30 mouse cellular contexts compared by ENCODE assay signal in the genomic region with DNA sequence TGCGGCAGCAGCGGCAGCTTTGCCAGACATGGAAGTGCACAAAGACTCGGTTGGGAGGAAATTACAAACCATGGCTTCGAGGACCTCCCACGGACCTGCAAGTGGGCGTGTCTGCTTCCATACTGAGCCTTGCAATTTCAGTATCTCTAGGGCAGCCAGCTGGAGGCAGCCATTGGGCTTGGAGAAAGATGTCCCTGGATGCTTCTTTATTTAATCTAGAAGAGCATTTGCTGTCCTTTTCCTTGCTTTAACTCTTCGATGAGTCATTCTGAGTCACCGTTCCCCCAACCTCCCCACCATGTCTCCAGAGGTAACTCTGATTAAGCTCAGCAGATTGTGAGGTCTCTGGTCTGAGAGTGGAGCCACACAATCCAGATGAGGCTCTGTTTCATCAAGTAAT.
A peak's percentile ranks its signal among the peaks of the same experiment; 100 is the strongest.
DNase-seq lines count a peak whose midpoint lies in the region; ATAC-seq and TF ChIP-seq lines count a peak whose summit lies in the region.
"Had no signal": no experiment of that assay in that cellular context is flagged by ENCODE, and none has a peak within 500 bp of the region (broad histone marks: within the 10 kb centered on the region; RNA-seq: fewer than 3 reads in every experiment).

No protein-coding gene starts in this region.

- no peak overlapping the region for H3K9ac ChIP-seq in forebrain, postnatal 0 days
- H3K9ac ChIP-seq: embryonic facial prominence, embryonic 15.5 days; forebrain, embryonic 13.5 days; heart, embryonic 13.5 days; liver, embryonic 14.5 days had no signal

- no peaks in the 10 kb centered on the region for H3K9me3 ChIP-seq in forebrain, postnatal 0 days (ENCODE audit: low read length)
- H3K9me3 ChIP-seq: embryonic facial prominence, embryonic 15.5 days; forebrain, embryonic 13.5 days; heart, embryonic 13.5 days had no signal

- H3K27me3 ChIP-seq in forebrain, postnatal 0 days (ENCODE audit: insufficient read depth, low read length) = no peaks in the 10 kb centered on the region
- H3K27me3 ChIP-seq: embryonic facial prominence, embryonic 15.5 days; forebrain, embryonic 13.5 days; heart, embryonic 13.5 days; Patski had no signal

- peak; percentile 88 for ATAC-seq in frontal cortex, adult (ENCODE audit: low TSS enrichment)
- no peak for ATAC-seq in forebrain, postnatal 0 days
- ATAC-seq: forebrain, embryonic 13.5 days; hindbrain, embryonic 16.5 days; Patski had no signal

- H3K4me2 ChIP-seq in forebrain, postnatal 0 days (ENCODE audit: low read depth) = no peak overlapping the region
- H3K4me2 ChIP-seq: embryonic facial prominence, embryonic 15.5 days; forebrain, embryonic 13.5 days; heart, embryonic 13.5 days had no signal

- no peaks in the 10 kb centered on the region for H3K36me3 ChIP-seq in forebrain, postnatal 0 days (ENCODE audit: insufficient read depth)
- H3K36me3 ChIP-seq: embryonic facial prominence, embryonic 15.5 days; G1E; heart, embryonic 13.5 days had no signal

- no peak for TF ChIP-seq CTCF in forebrain, postnatal 0 days (IDR thresholded peaks at IDR 0.05; ENCODE audit: low read depth)

- intact Hi-C loops in left cerebral cortex, postnatal 14 days (cut with DNase I) = no loop called here

- H3K4me1 ChIP-seq in forebrain, postnatal 0 days (ENCODE audit: insufficient read depth) = no peaks in the 10 kb centered on the region
- H3K4me1 ChIP-seq: embryonic facial prominence, embryonic 15.5 days; forebrain, embryonic 13.5 days; heart, embryonic 13.5 days had no signal

- H3K27ac ChIP-seq in forebrain, postnatal 0 days (ENCODE audit: low read depth, low read length) = no peak overlapping the region
- H3K27ac ChIP-seq: embryonic facial prominence, embryonic 15.5 days; forebrain, embryonic 13.5 days; heart, adult 2 months; heart, embryonic 13.5 days; layer of hippocampus, adult 2 months; liver, embryonic 14.5 days had no signal

- 75% methylated on average over 8 of the region's 8 CpGs for WGBS in forebrain, postnatal 0 days

- peak; percentile 22 for DNase-seq in right cerebral cortex, postnatal 25 days
- no peak for DNase-seq in right cerebral cortex, postnatal 10 days (ENCODE audit: low spot score in 2 of 2)
- peak; percentile 23 to 33 for DNase-seq in left cerebral cortex, postnatal 14 days (ENCODE audit: low spot score in 2 of 2)
- no peak for DNase-seq in forebrain, postnatal 0 days
- no peak for DNase-seq in lung, postnatal 4 days
- DNase-seq in cerebellum, adult 9-11 months = no peak
- DNase-seq: adrenal gland, postnatal 10 days; cerebellum, adult 11 months; cerebellum, postnatal 14 days; heart, adult 2 months; heart, postnatal 10 days; kidney, adult 2 months; kidney, postnatal 36 days; liver; lung, adult 2 months; lung, postnatal 10 days; midbrain, embryonic 14.5 days; retina, postnatal 1 day; spleen, adult 18-20 months; thymus, adult 18-20 months; thymus, postnatal 25 days had no signal

- H3K4me3 ChIP-seq in forebrain, postnatal 0 days (ENCODE audit: low read depth, low read length) = no peak overlapping the region
- H3K4me3 ChIP-seq: embryonic facial prominence, embryonic 15.5 days; forebrain, embryonic 13.5 days; heart, adult 2 months; heart, embryonic 13.5 days; layer of hippocampus, adult 2 months had no signal

Comparison
In these comparisons a context has a peak if more than half of its experiments do, and no peak if none do; other contexts are left out.
1. DNase-seq: peak in right cerebral cortex, postnatal 25 days (single experiment) and left cerebral cortex, postnatal 14 days (2 of 2); none in right cerebral cortex, postnatal 10 days (0 of 2), forebrain, postnatal 0 days (single experiment), lung, postnatal 4 days (0 of 2) and cerebellum, adult 9-11 months (single experiment).